Mouse (Mus musculus) embryonic facial prominence, embryonic 13.5 days (tissue): Measurements from ENCODE around the gene Pamr1. TPM values are rescaled to one million over a fixed set of nuclear protein-coding genes. Genes with fewer than 3 reads are reported as not detected.

Source experiments
- ATAC-seq: fragments of 200-750 bp; cut with Nextera tagmentation; 2 replicates; pipeline ENCODE4 v1.8.0; 2017; ENCODE audit warnings: low read depth; ENCODE audit not compliant: insufficient number of reproducible peaks, insufficient read depth, low FRiP score, low TSS enrichment
- H3K27ac ChIP-seq: fragments of 300-500 bp; sonication (generic); 2 replicates; pipeline ENCODE4 v1.5.1; 2015; ENCODE audit warnings: moderate library complexity, mild to moderate bottlenecking, inconsistent platforms
- H3K27me3 ChIP-seq: fragments of 300-500 bp; sonication (generic); 2 replicates; pipeline ENCODE4 v1.6.1; 2015; ENCODE audit warnings: mild to moderate bottlenecking, inconsistent platforms
- H3K36me3 ChIP-seq: fragments of 300-500 bp; sonication (generic); 2 replicates; pipeline ENCODE4 v1.6.1; 2015; ENCODE audit warnings: mild to moderate bottlenecking, inconsistent platforms
- H3K4me1 ChIP-seq: fragments of 300-500 bp; sonication (generic); 2 replicates; pipeline ENCODE4 v1.6.1; 2015; ENCODE audit warnings: inconsistent platforms
- H3K4me2 ChIP-seq: fragments of 300-500 bp; sonication (generic); 2 replicates; pipeline ENCODE4 v1.6.1; 2015; ENCODE audit warnings: moderate library complexity, mild to moderate bottlenecking, inconsistent platforms
- H3K4me3 ChIP-seq: fragments of 300-500 bp; sonication (generic); 2 replicates; pipeline ENCODE4 v1.5.1; 2015; ENCODE audit warnings: mild to moderate bottlenecking, inconsistent platforms
- H3K9ac ChIP-seq: fragments of 300-500 bp; sonication (generic); 2 replicates; pipeline ENCODE4 v1.6.1; 2015; ENCODE audit warnings: mild to moderate bottlenecking, inconsistent platforms
- H3K9me3 ChIP-seq: fragments of 300-500 bp; sonication (generic); 2 replicates; pipeline ENCODE4 v1.6.1; 2016; ENCODE audit warnings: inconsistent platforms
- WGBS: fragments of 180-500 bp; shearing (Covaris S2); methylation state at CpG from one replicate; pipeline ENCODE4 v1.1.7; 2015; ENCODE audit warnings: mixed read lengths; 5-methylcytosine and 5-hydroxymethylcytosine counted together
- polyA plus RNA-seq: library from polyadenylated mRNA; unstranded; fragments of >200 nt; fragmentation: Nextera tagmentation; extraction: Ambion mirVana; gene quantifications from 2 replicates; pipeline ENCODE4 v1.2.1, GENCODE M21; 2015

The Pamr1 gene
- 7.5 and 9.5 TPM in 2 replicates for polyA plus RNA-seq

- peaks cover 32% of the 10 kb centered on the region for H3K4me1 ChIP-seq
- no peaks in the 10 kb centered on the region for H3K9me3 ChIP-seq
- H3K27ac ChIP-seq, result no peak within 1 kb of the TSS
- ATAC-seq, result peak; percentile 65
- peak within 1 kb of the TSS; percentile 68 for H3K4me2 ChIP-seq
- H3K36me3 ChIP-seq, result no peaks in the 10 kb centered on the region
- peak within 1 kb of the TSS; percentile 38 for H3K4me3 ChIP-seq
- H3K27me3 ChIP-seq, result peaks cover 29% of the 10 kb centered on the region
- peak within 1 kb of the TSS; percentile 47 for H3K9ac ChIP-seq
- 2% methylated on average over 26 of the region's 26 CpGs for WGBS
Measured at GRCm38 (mm10) chr2:102549611-102550266, at the start of gene Pamr1. Pamr1 (plus strand) TSS chr2:102550012.

- ATAC-seq, result no peak
- Histone ChIP-seq H3K27me3 (no peaks in the 10 kb centered on the region; the same call in 1 of the 2 replicates), H3K9ac (no peak overlapping the region), H3K36me3 (no peaks in the 10 kb centered on the region), H3K4me3 (no peak overlapping the region), H3K27ac (no peak overlapping the region), H3K4me2 (no peak overlapping the region), H3K4me1 (peaks cover 9% of the 10 kb centered on the region; the same call in 1 of the 2 replicates), H3K9me3 (no peaks in the 10 kb centered on the region)
- WGBS, result 47% methylated on average over 4 of the region's 4 CpGs
Measured at GRCm38 (mm10) chr2:102507633-102508032, 42.2 kb upstream of the Pamr1 start.

- Histone ChIP-seq H3K4me3 (no peak overlapping the region), H3K27me3 (no peaks in the 10 kb centered on the region; the same call in 1 of the 2 replicates), H3K9me3 (no peaks in the 10 kb centered on the region), H3K4me1 (peaks cover 9% of the 10 kb centered on the region; the same call in 1 of the 2 replicates), H3K36me3 (no peaks in the 10 kb centered on the region), H3K4me2 (no peak overlapping the region), H3K9ac (no peak overlapping the region), H3K27ac (no peak overlapping the region)
- no peak for ATAC-seq
- WGBS, result 37% methylated on average over 1 of the region's 1 CpGs
Measured at GRCm38 (mm10) chr2:102508154-102508553, 41.7 kb upstream of the Pamr1 start.

GRCm38 (mm10) chr2:102519956-102520355 lies 29.9 kb upstream of the Pamr1 start:
- ATAC-seq, result no peak
- H3K4me1 ChIP-seq, result no peaks in the 10 kb centered on the region
- 0 out of 2 replicates have a peak, but pooled peaks cover 3% of the 10 kb centered on the region for H3K27me3 ChIP-seq
- no peaks in the 10 kb centered on the region for H3K9me3 ChIP-seq
- H3K36me3 ChIP-seq, result no peaks in the 10 kb centered on the region
- no peak overlapping the region for H3K27ac ChIP-seq
- H3K9ac ChIP-seq, result no peak overlapping the region
- no peak overlapping the region for H3K4me2 ChIP-seq
- no peak overlapping the region for H3K4me3 ChIP-seq

GRCm38 (mm10) chr2:102527563-102527962 lies 22.2 kb upstream of the Pamr1 start:
- WGBS, result 75% methylated on average over 4 of the region's 4 CpGs
- Histone ChIP-seq H3K27ac (no peak overlapping the region), H3K4me2 (no peak overlapping the region), H3K27me3 (no peaks in the 10 kb centered on the region), H3K36me3 (no peaks in the 10 kb centered on the region), H3K4me1 (no peaks in the 10 kb centered on the region), H3K9ac (no peak overlapping the region), H3K4me3 (no peak overlapping the region), H3K9me3 (no peaks in the 10 kb centered on the region)
- no peak for ATAC-seq

GRCm38 (mm10) chr2:102533437-102533836 lies 16.4 kb upstream of the Pamr1 start:
- WGBS, result 65% methylated on average over 4 of the region's 4 CpGs
- no peak for ATAC-seq
- Histone ChIP-seq H3K9ac (no peak overlapping the region), H3K4me1 (no peaks in the 10 kb centered on the region), H3K27me3 (no peaks in the 10 kb centered on the region), H3K4me3 (no peak overlapping the region), H3K36me3 (no peaks in the 10 kb centered on the region), H3K4me2 (no peak overlapping the region), H3K27ac (no peak overlapping the region), H3K9me3 (no peaks in the 10 kb centered on the region)

GRCm38 (mm10) chr2:102536766-102537165 lies 13.0 kb upstream of the Pamr1 start:
- H3K4me3 ChIP-seq, result no peak overlapping the region
- H3K4me1 ChIP-seq, result peaks cover 13% of the 10 kb centered on the region
- no peak overlapping the region for H3K4me2 ChIP-seq
- no peak overlapping the region for H3K9ac ChIP-seq
- ATAC-seq, result no peak
- H3K36me3 ChIP-seq, result no peaks in the 10 kb centered on the region
- no peaks in the 10 kb centered on the region for H3K27me3 ChIP-seq
- H3K9me3 ChIP-seq, result no peaks in the 10 kb centered on the region
- H3K27ac ChIP-seq, result no peak overlapping the region
- WGBS, result 68% methylated on average over 3 of the region's 3 CpGs

- Histone ChIP-seq H3K9me3 (no peaks in the 10 kb centered on the region), H3K27ac (no peak overlapping the region), H3K4me1 (peaks cover 21% of the 10 kb centered on the region), H3K9ac (no peak overlapping the region), H3K36me3 (no peaks in the 10 kb centered on the region), H3K4me3 (no peak overlapping the region), H3K4me2 (no peak overlapping the region), H3K27me3 (no peaks in the 10 kb centered on the region)
- ATAC-seq, result no peak
- WGBS, result 36% methylated on average over 11 of the region's 11 CpGs
Measured at GRCm38 (mm10) chr2:102540438-102541230, 9.2 kb upstream of the Pamr1 start.

- H3K36me3 ChIP-seq, result no peaks in the 10 kb centered on the region
- H3K4me1 ChIP-seq, result peaks cover 21% of the 10 kb centered on the region
- no peaks in the 10 kb centered on the region for H3K27me3 ChIP-seq
- no peak overlapping the region for H3K27ac ChIP-seq
- no peaks in the 10 kb centered on the region for H3K9me3 ChIP-seq
- H3K9ac ChIP-seq, result no peak overlapping the region
- H3K4me2 ChIP-seq, result no peak overlapping the region
- 34% methylated on average over 4 of the region's 4 CpGs for WGBS
- ATAC-seq, result no peak
- H3K4me3 ChIP-seq, result no peak overlapping the region
Measured at GRCm38 (mm10) chr2:102541404-102542125, 8.2 kb upstream of the Pamr1 start.

GRCm38 (mm10) chr2:102543961-102544719 lies 5.7 kb upstream of the Pamr1 start:
- Histone ChIP-seq H3K27me3 (peaks cover 3% of the 10 kb centered on the region; the same call in 1 of the 2 replicates), H3K27ac (peak overlapping the region; percentile 12; the same call in 1 of the 2 replicates), H3K4me3 (no peak overlapping the region), H3K4me1 (peaks cover 21% of the 10 kb centered on the region), H3K4me2 (no peak overlapping the region), H3K9ac (no peak overlapping the region), H3K9me3 (no peaks in the 10 kb centered on the region), H3K36me3 (no peaks in the 10 kb centered on the region)
- 31% methylated on average over 6 of the region's 6 CpGs for WGBS
- ATAC-seq, result no peak
